Mouse (Mus musculus) fat pad, adult 2 months (tissue): Measurements from ENCODE around the gene Mark4.

Source experiments
- DNase-seq: peaks from one replicate; pipeline ENCODE4 v3.0.0-alpha.2; 2011; ENCODE audit warnings: low read depth, low spot score; ENCODE audit errors: extremely low read depth

The Mark4 gene

GRCm38 (mm10) chr7:19458591-19459111 lies at the start of gene Mark4:
Gene Mark4 (minus strand): TSS chr7:19458821.
- DNase-seq = no peak

- no peak for DNase-seq
These were observed 49.0 kb upstream of the Mark4 start for GRCm38 (mm10) chr7:19507612-19507981.

GRCm38 (mm10) chr7:19506969-19507611 lies 48.5 kb upstream of the Mark4 start:
- DNase-seq = no peak

- DNase-seq = no peak
These were observed 47.7 kb upstream of the Mark4 start for GRCm38 (mm10) chr7:19506326-19506725.

GRCm38 (mm10) chr7:19503481-19504068 lies 45.0 kb upstream of the Mark4 start:
- DNase-seq = peak; percentile 34

- no peak for DNase-seq
These were observed 43.0 kb upstream of the Mark4 start for GRCm38 (mm10) chr7:19501658-19502057.

GRCm38 (mm10) chr7:19500420-19501363 lies 42.1 kb upstream of the Mark4 start:
- DNase-seq = no peak

- DNase-seq = no peak
These were observed 39.7 kb upstream of the Mark4 start for GRCm38 (mm10) chr7:19498326-19498725.

GRCm38 (mm10) chr7:19496214-19496555 lies 37.6 kb upstream of the Mark4 start:
- no peak for DNase-seq

- DNase-seq = no peak
These were observed 37.0 kb upstream of the Mark4 start for GRCm38 (mm10) chr7:19495521-19496213.

GRCm38 (mm10) chr7:19494751-19495474 lies 36.3 kb upstream of the Mark4 start:
- DNase-seq = no peak

- DNase-seq = no peak
These were observed 33.1 kb upstream of the Mark4 start for GRCm38 (mm10) chr7:19491731-19492130.

- DNase-seq = no peak
These were observed 30.9 kb upstream of the Mark4 start for GRCm38 (mm10) chr7:19489525-19489924.

GRCm38 (mm10) chr7:19486549-19486948 lies 27.9 kb upstream of the Mark4 start:
- DNase-seq = no peak

GRCm38 (mm10) chr7:19485488-19485887 lies 26.9 kb upstream of the Mark4 start:
- DNase-seq = no peak

- no peak for DNase-seq
These were observed 24.7 kb upstream of the Mark4 start for GRCm38 (mm10) chr7:19483281-19483680.

GRCm38 (mm10) chr7:19477624-19478384 lies 19.2 kb upstream of the Mark4 start:
- no peak for DNase-seq

- DNase-seq = no peak
These were observed 18.5 kb upstream of the Mark4 start for GRCm38 (mm10) chr7:19477084-19477483.

- no peak for DNase-seq
These were observed 15.3 kb upstream of the Mark4 start for GRCm38 (mm10) chr7:19473875-19474443.
